Mouse (Mus musculus): ENCODE results near the gene Slc30a1.

DNA sequence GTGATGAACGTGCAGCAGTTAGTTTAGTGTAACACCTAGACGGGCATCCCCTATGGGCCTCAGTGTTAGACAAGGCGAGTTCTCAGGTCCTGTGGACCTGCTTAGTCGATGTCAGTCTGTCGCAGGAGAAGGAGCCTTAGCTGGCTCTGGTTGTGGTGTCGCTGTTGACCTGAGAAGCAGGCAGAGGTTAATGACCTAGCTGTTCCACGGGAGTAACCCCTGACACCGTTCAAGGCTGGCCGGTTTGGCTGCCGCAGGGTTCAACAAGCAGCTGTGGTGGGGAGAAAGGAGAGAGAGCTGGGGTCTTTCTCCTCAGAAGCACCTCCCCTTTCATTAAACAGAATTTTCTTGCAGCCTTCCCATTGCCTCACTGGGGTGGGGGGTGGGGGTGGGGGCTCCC, 28.9 kb upstream of the Slc30a1 start:
- TF ChIP-seq POLR2A (IDR thresholded peaks at IDR 0.05; ENCODE audit: insufficient read depth, low read length) = no peak
- TF ChIP-seq CTCF (IDR thresholded peaks at IDR 0.05; ENCODE audit: low read depth, low read length) = no peak
- no peak for TF ChIP-seq EP300 (IDR thresholded peaks at IDR 0.05; ENCODE audit: insufficient read depth, low read depth, low read length)

Measured in ES-Bruce4 (cell line).